Mouse (Mus musculus) myocyte (in vitro differentiated cells): Measurements from ENCODE around the gene Slc9a9.

Experiments used
- CEBPB ChIP-seq: IDR thresholded peaks from 2 replicates; pipeline ENCODE4 v1.6.1; 2011; ENCODE audit warnings: mild to moderate bottlenecking, moderate library complexity; ENCODE audit not compliant: poor library complexity, insufficient read depth, severe bottlenecking
- E2F4 ChIP-seq: IDR thresholded peaks from one replicate; pipeline ENCODE4 v1.6.1; 2011; ENCODE audit warnings: mild to moderate bottlenecking, control low read depth, moderate library complexity; ENCODE audit not compliant: insufficient read depth
- MAX ChIP-seq: IDR thresholded peaks from one replicate; pipeline ENCODE4 v1.6.1; 2011; ENCODE audit warnings: low read depth, mild to moderate bottlenecking, control low read depth
- MYOG ChIP-seq, 3 experiments: IDR thresholded peaks; one replicate each; pipeline ENCODE4 v1.6.1; 2011; ENCODE audit warnings: control low read depth in 2 of 3, low read depth in 2 of 3, mild to moderate bottlenecking in 2 of 3; ENCODE audit not compliant: insufficient read length in 2 of 3, control insufficient read depth in 1 of 3, insufficient read depth in 1 of 3
- POLR2A ChIP-seq: IDR thresholded peaks from one replicate; pipeline ENCODE4 v1.6.1; 2011; ENCODE audit warnings: low read depth, mild to moderate bottlenecking, control low read depth, moderate library complexity; ENCODE audit not compliant: insufficient read length
- POLR2AphosphoS2 ChIP-seq: IDR thresholded peaks from one replicate; pipeline ENCODE4 v1.6.1; 2011; ENCODE audit warnings: low read depth, control low read depth; ENCODE audit not compliant: insufficient read length
- REST ChIP-seq: IDR thresholded peaks from one replicate; pipeline ENCODE4 v1.6.1; 2011; ENCODE audit warnings: mild to moderate bottlenecking, control low read depth, moderate library complexity; ENCODE audit not compliant: insufficient read depth, insufficient read length
- USF1 ChIP-seq: IDR thresholded peaks from one replicate; pipeline ENCODE4 v1.6.1; 2011; ENCODE audit warnings: low read depth, mild to moderate bottlenecking, control low read depth, moderate library complexity

GRCm38 (mm10) chr9:94993575-94993974, 323.9 kb downstream of the Slc9a9 start:
- TF ChIP-seq CEBPB (no peak), POLR2AphosphoS2 (no peak), E2F4 (no peak), POLR2A (no peak), REST (no peak), MAX (no peak), USF1 (no peak), MYOG (IDR thresholded peaks at IDR 0.05; ENCODE audit: control insufficient read depth in 1 of 3, insufficient read depth in 1 of 3, insufficient read length in 2 of 3, low read depth in 2 of 3) (no peak)
